Mouse (Mus musculus) cerebellum, adult 2 months (tissue): ENCODE data around the gene Sypl2.

ENCODE experiments used
- CTCF ChIP-seq: fragments of 200-500 bp; IDR thresholded peaks from 2 replicates; pipeline ENCODE4 v1.5.1; 2011; ENCODE audit warnings: low read depth, mild to moderate bottlenecking, control low read depth, low read length, moderate library complexity, borderline replicate concordance; ENCODE audit not compliant: insufficient read depth
- POLR2A ChIP-seq: fragments of 200-500 bp; IDR thresholded peaks from 2 replicates; pipeline ENCODE4 v1.6.1; 2011; ENCODE audit warnings: low read length, control low read depth, borderline replicate concordance; ENCODE audit not compliant: insufficient read depth

DNA sequence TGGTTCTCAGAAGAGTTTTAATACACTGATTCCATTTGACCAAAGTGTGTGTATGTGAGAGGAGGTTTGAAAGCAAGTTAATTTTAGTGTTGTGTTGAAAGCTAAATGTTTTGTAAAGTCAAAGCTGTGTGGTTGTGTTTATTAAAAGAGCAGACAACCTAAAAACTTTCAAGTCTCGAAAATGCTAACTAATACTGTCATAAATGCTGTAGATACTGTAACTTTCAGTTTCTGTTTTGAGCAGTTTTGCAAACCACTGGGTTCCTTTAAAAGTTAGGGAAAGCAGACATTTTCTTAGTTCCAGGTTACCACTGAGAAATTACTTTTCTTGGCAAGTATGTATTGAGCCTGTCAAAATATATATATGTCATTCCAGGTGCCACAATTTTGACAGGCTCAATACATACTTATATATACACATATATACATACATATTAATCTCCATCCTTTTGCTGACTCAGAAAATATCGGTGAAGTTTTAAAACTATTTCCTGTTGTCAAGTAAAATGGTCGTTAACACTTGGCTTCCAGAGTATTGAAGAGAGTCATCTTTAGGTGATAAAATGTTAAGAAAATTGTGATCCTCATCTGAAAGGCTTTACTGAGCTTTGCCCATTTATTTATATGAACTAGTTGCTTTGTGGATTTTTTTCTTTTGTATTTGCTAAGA is 31.5 kb upstream of the Sypl2 start:
- TF ChIP-seq POLR2A: no peak
- TF ChIP-seq CTCF: no peak
